In genomic region chr11:77802341-77802865, GRCm38 (mm10) we compare ENCODE assay signal across 8 mouse cellular contexts. TPM values are rescaled to one million over a fixed set of nuclear protein-coding genes. Genes with fewer than 3 reads are reported as not detected.
DNase-seq lines count a peak whose midpoint lies in the region; ATAC-seq and TF ChIP-seq lines count a peak whose summit lies in the region.
"Had no signal": no experiment of that assay in that cellular context is flagged by ENCODE, and none has a peak within 500 bp of the region (broad histone marks: within the 10 kb centered on the region; RNA-seq: fewer than 3 reads in every experiment).

No protein-coding gene starts in this region.

- TF ChIP-seq CTCF in midbrain, postnatal 0 days (IDR thresholded peaks at IDR 0.05) = no peak

- H3K9me3 ChIP-seq in heart, embryonic 12.5 days (replicated peaks) = no peaks in the 10 kb centered on the region
- no peaks in the 10 kb centered on the region for H3K9me3 ChIP-seq in liver, embryonic 16.5 days (replicated peaks; ENCODE audit: control insufficient read depth, low read length)
- H3K9me3 ChIP-seq in midbrain, postnatal 0 days (ENCODE audit: low read length) = no peaks in the 10 kb centered on the region
- H3K9me3 ChIP-seq: midbrain, embryonic 12.5 days had no signal

- peaks cover 82% of the 10 kb centered on the region for H3K4me1 ChIP-seq in heart, embryonic 12.5 days (replicated peaks)
- H3K4me1 ChIP-seq in liver, embryonic 16.5 days (ENCODE audit: control insufficient read depth, low read depth, low read length) = peaks cover 21% of the 10 kb centered on the region
- H3K4me1 ChIP-seq in midbrain, postnatal 0 days (ENCODE audit: insufficient read depth, low read length) = no peaks in the 10 kb centered on the region; the same call in 1 of the 2 replicates

- DNase-seq in 416B (ENCODE audit: low read depth) = peak; percentile 90
- peak; percentile 70 for DNase-seq in CD4-positive helper T cell, adult 2 months (ENCODE audit: low read depth, low spot score)
- peak; percentile 86 to 87 for DNase-seq in spleen, postnatal 36 days (ENCODE audit: low spot score in 2 of 2)
- no peak for DNase-seq in layer of hippocampus, postnatal 10 days (ENCODE audit: low spot score in 2 of 2)
- no peak for DNase-seq in midbrain, postnatal 0 days (ENCODE audit: low spot score)

- peak overlapping the region; percentile 90 for H3K4me2 ChIP-seq in heart, embryonic 12.5 days
- H3K4me2 ChIP-seq in liver, embryonic 16.5 days (ENCODE audit: low read depth, low read length) = peak overlapping the region; percentile 46
- H3K4me2 ChIP-seq in midbrain, postnatal 0 days (ENCODE audit: low read depth, low read length, poor library complexity, severe bottlenecking) = no peak overlapping the region
- H3K4me2 ChIP-seq: midbrain, embryonic 12.5 days had no signal

- H3K9ac ChIP-seq in heart, embryonic 12.5 days = peak overlapping the region; percentile 82
- peak overlapping the region; percentile 28; the same call in 1 of the 2 replicates for H3K9ac ChIP-seq in liver, embryonic 16.5 days (ENCODE audit: low read depth, low read length)
- no peak overlapping the region for H3K9ac ChIP-seq in midbrain, postnatal 0 days (replicated peaks; ENCODE audit: low read length, poor library complexity, severe bottlenecking)

- peak overlapping the region; percentile 58 for H3K4me3 ChIP-seq in heart, embryonic 12.5 days
- peak overlapping the region; percentile 22; the same call in 1 of the 2 replicates for H3K4me3 ChIP-seq in liver, embryonic 16.5 days (ENCODE audit: low read depth, low read length)
- no peak overlapping the region for H3K4me3 ChIP-seq in midbrain, postnatal 0 days (ENCODE audit: low read depth, low read length)
- H3K4me3 ChIP-seq: midbrain, embryonic 12.5 days had no signal

- 0 out of 2 replicates have a peak, but pooled peaks have one; percentile 2 for ATAC-seq in heart, embryonic 12.5 days (ENCODE audit: insufficient number of reproducible peaks, low FRiP score)
- peak; percentile 28 for ATAC-seq in liver, embryonic 16.5 days (ENCODE audit: low read depth)
- ATAC-seq in midbrain, postnatal 0 days (ENCODE audit: low FRiP score) = no peak

- H3K27me3 ChIP-seq in heart, embryonic 12.5 days (replicated peaks) = no peaks in the 10 kb centered on the region
- no peaks in the 10 kb centered on the region for H3K27me3 ChIP-seq in liver, embryonic 16.5 days (ENCODE audit: control insufficient read depth, insufficient read depth, low read depth, low read length)
- H3K27me3 ChIP-seq in midbrain, postnatal 0 days (ENCODE audit: insufficient read depth, low read length) = no peaks in the 10 kb centered on the region
- H3K27me3 ChIP-seq: midbrain, embryonic 12.5 days had no signal

- 0 out of 2 replicates have a peak, but pooled peaks cover 4% of the 10 kb centered on the region for H3K36me3 ChIP-seq in heart, embryonic 12.5 days
- no peaks in the 10 kb centered on the region for H3K36me3 ChIP-seq in liver, embryonic 16.5 days (ENCODE audit: control insufficient read depth, insufficient read depth)
- H3K36me3 ChIP-seq in midbrain, postnatal 0 days (ENCODE audit: insufficient read depth, low read length) = no peaks in the 10 kb centered on the region
- H3K36me3 ChIP-seq: midbrain, embryonic 12.5 days had no signal

- WGBS in heart, embryonic 12.5 days = 31% methylated on average over 9 of the region's 9 CpGs
- WGBS in liver, embryonic 16.5 days (ENCODE audit: insufficient replicate concordance) = 27% methylated on average over 9 of the region's 9 CpGs
- 75% methylated on average over 9 of the region's 9 CpGs for WGBS in midbrain, postnatal 0 days

- peak overlapping the region; percentile 99 for H3K27ac ChIP-seq in heart, embryonic 12.5 days (ENCODE audit: poor library complexity, severe bottlenecking)
- H3K27ac ChIP-seq in liver, embryonic 16.5 days (ENCODE audit: low read length) = peak overlapping the region; percentile 66
- no peak overlapping the region for H3K27ac ChIP-seq in midbrain, postnatal 0 days (ENCODE audit: low read depth, low read length)
- H3K27ac ChIP-seq: midbrain, embryonic 12.5 days had no signal

RNA-seq across cellular contexts. Expression of gene Gm10277, which starts 14.9 kb away (rescaled TPM):
- polyA plus RNA-seq in heart, embryonic 12.5 days (2016; fragmentation: Nextera tagmentation; extraction: Ambion mirVana) = 1.2 and 1.5 TPM in 2 replicates
- polyA plus RNA-seq in liver, embryonic 16.5 days (2015; fragmentation: Nextera tagmentation; extraction: Ambion mirVana) = 0.51 and 0.81 TPM in 2 replicates
- not detected for total RNA-seq in layer of hippocampus, postnatal 10 days (2021)
- not detected in 2 replicates for total RNA-seq in midbrain, postnatal 0 days (2014; rRNA removed)
- polyA plus RNA-seq in midbrain, postnatal 0 days (2015; fragmentation: Nextera tagmentation; extraction: Ambion mirVana) = 0.44 and 1.0 TPM in 2 replicates

RNA-seq across cellular contexts. Expression of gene Myo18a, which starts 39.4 kb away (rescaled TPM):
- polyA plus RNA-seq in heart, embryonic 12.5 days (2016; fragmentation: Nextera tagmentation; extraction: Ambion mirVana) = 154 and 164 TPM in 2 replicates
- 15.4 and 16.0 TPM in 2 replicates for polyA plus RNA-seq in liver, embryonic 16.5 days (2015; fragmentation: Nextera tagmentation; extraction: Ambion mirVana)
- total RNA-seq in layer of hippocampus, postnatal 10 days (2021) = 100 to 1,000 TPM; 150 to 167 TPM
- total RNA-seq in midbrain, postnatal 0 days (2014; rRNA removed) = 74.2 and 82.0 TPM in 2 replicates
- 30.4 and 35.0 TPM in 2 replicates for polyA plus RNA-seq in midbrain, postnatal 0 days (2015; fragmentation: Nextera tagmentation; extraction: Ambion mirVana)

Comparison
In these comparisons a context has a peak if more than half of its experiments do, and no peak if none do; other contexts are left out.
1. DNase-seq: peak in 416B (single experiment), CD4-positive helper T cell, adult 2 months (single experiment) and spleen, postnatal 36 days (2 of 2); none in layer of hippocampus, postnatal 10 days (0 of 2) and midbrain, postnatal 0 days (single experiment).